Mouse (Mus musculus) C2C12 (cell line): Measurements from ENCODE around the gene Ttll6.

Source experiments
- CEBPB ChIP-seq: IDR thresholded peaks from one replicate; pipeline ENCODE4 v1.6.1; 2011; ENCODE audit warnings: low read depth, mild to moderate bottlenecking, control low read depth, moderate library complexity
- CTCF ChIP-seq: IDR thresholded peaks from one replicate; pipeline ENCODE4 v1.5.1; 2011; ENCODE audit not compliant: control insufficient read depth, insufficient read depth, insufficient read length
- MAX ChIP-seq: IDR thresholded peaks from one replicate; pipeline ENCODE4 v1.6.1; 2011; ENCODE audit warnings: mild to moderate bottlenecking, control low read depth
- MYOG ChIP-seq: IDR thresholded peaks from one replicate; pipeline ENCODE4 v1.6.1; 2011; ENCODE audit not compliant: control insufficient read depth, insufficient read length; ENCODE audit errors: extremely low read depth
- USF1 ChIP-seq: IDR thresholded peaks from one replicate; pipeline ENCODE4 v1.6.1; 2011; ENCODE audit warnings: low read depth, mild to moderate bottlenecking, control low read depth, moderate library complexity

GRCm38 (mm10) chr11:96189810-96190522 is 56.4 kb downstream of the Ttll6 start:
- TF ChIP-seq CTCF (no peak), MAX (no peak), USF1 (no peak), MYOG (no peak), CEBPB (no peak)
